Mouse (Mus musculus) erythroblast, adult 5-6 weeks (primary cell): ENCODE results near the gene Zglp1. TPM values are rescaled to one million over a fixed set of nuclear protein-coding genes. Genes with fewer than 3 reads are reported as not detected.

Source experiments
- ATAC-seq: replicated peaks from 2 replicates; pipeline ENCODE4 v1.8.0; 2016; ENCODE audit warnings: moderate number of reproducible peaks, mild to moderate bottlenecking, moderate TSS enrichment, inconsistent platforms; ENCODE audit not compliant: poor library complexity, low FRiP score, severe bottlenecking
- total RNA-seq, 2 experiments: library from RNA; stranded (forward) in 1 of 2; stranded (reverse) in 1 of 2; fragments of 150-400 nt in 1 of 2; fragments of 200-764, 138-1000 nt in 1 of 2; gene quantifications; 2 replicates each; pipeline versions ENCODE4 v1.2.3 to v1.2.4; 2015 to 2017; ENCODE audit warnings: low replicate concordance in 2 of 2

Zglp1 gene
- total RNA-seq, 2 experiments from 2014 or later: not detected

GRCm38 (mm10) chr9:21029291-21030054, 37.4 kb downstream of the Zglp1 start, which contains the start of gene Icam4:
Icam4 (plus strand) TSS chr9:21029373.
- ATAC-seq: peak; percentile 61

GRCm38 (mm10) chr9:21028560-21029110, 38.3 kb downstream of the Zglp1 start:
- 0 out of 2 replicates have a peak, but pooled peaks have one; percentile 4 for ATAC-seq

GRCm38 (mm10) chr9:21027774-21028290, 39.1 kb downstream of the Zglp1 start:
- ATAC-seq: no peak

GRCm38 (mm10) chr9:21026849-21027248, 40.0 kb downstream of the Zglp1 start:
- ATAC-seq: no peak

- no peak for ATAC-seq
These were observed 41.6 kb downstream of the Zglp1 start for GRCm38 (mm10) chr9:21025258-21025810.

GRCm38 (mm10) chr9:21022726-21023125, 44.2 kb downstream of the Zglp1 start:
- no peak for ATAC-seq

- no peak for ATAC-seq
These were observed 44.6 kb downstream of the Zglp1 start for GRCm38 (mm10) chr9:21022288-21022687.

- ATAC-seq: no peak
These were observed 45.5 kb downstream of the Zglp1 start for GRCm38 (mm10) chr9:21021363-21021762.

GRCm38 (mm10) chr9:21018600-21018999, 48.3 kb downstream of the Zglp1 start:
- ATAC-seq: no peak

- ATAC-seq: no peak
These were observed 49.7 kb downstream of the Zglp1 start for GRCm38 (mm10) chr9:21017177-21017575.

- ATAC-seq: no peak
These were observed 50.3 kb downstream of the Zglp1 start for GRCm38 (mm10) chr9:21016331-21017176.

GRCm38 (mm10) chr9:21015571-21016130, 51.2 kb downstream of the Zglp1 start, which contains the start of gene Icam1:
Icam1 (plus strand) TSS chr9:21015985.
- 0 out of 2 replicates have a peak, but pooled peaks have one; percentile 38 for ATAC-seq

- ATAC-seq: no peak
These were observed 52.0 kb downstream of the Zglp1 start for GRCm38 (mm10) chr9:21014691-21015570.

Other genes starting within 250 kb of the Zglp1 start
- gene Rdh8, start 248.6 kb downstream of the Zglp1 start, total RNA-seq (2015; ENCODE audit: low replicate concordance): not detected in 2 replicates
- gene Rdh8, start 248.6 kb downstream of the Zglp1 start, total RNA-seq (2017; ENCODE audit: low replicate concordance): not detected in 2 replicates
- 1.3 and 1.5 TPM in 2 replicates for gene A230050P20Rik, start 198.5 kb downstream of the Zglp1 start, total RNA-seq (2015; ENCODE audit: low replicate concordance)
- 1.4 and 4.9 TPM in 2 replicates for gene A230050P20Rik, start 198.5 kb downstream of the Zglp1 start, total RNA-seq (2017; ENCODE audit: low replicate concordance)
- not detected in 2 replicates for gene Angptl6, start 187.4 kb downstream of the Zglp1 start, total RNA-seq (2015; ENCODE audit: low replicate concordance)
- not detected in 2 replicates for gene Angptl6, start 187.4 kb downstream of the Zglp1 start, total RNA-seq (2017; ENCODE audit: low replicate concordance)
- gene Ppan, start 178.9 kb downstream of the Zglp1 start, total RNA-seq (2015; ENCODE audit: low replicate concordance): 2.3 and 9.8 TPM in 2 replicates
- gene Ppan, start 178.9 kb downstream of the Zglp1 start, total RNA-seq (2017; ENCODE audit: low replicate concordance): 13.0 and 15.4 TPM in 2 replicates
- 26.3 and 41.0 TPM in 2 replicates for gene Eif3g, start 168.5 kb downstream of the Zglp1 start, total RNA-seq (2015; ENCODE audit: low replicate concordance)
- 23.2 and 23.7 TPM in 2 replicates for gene Eif3g, start 168.5 kb downstream of the Zglp1 start, total RNA-seq (2017; ENCODE audit: low replicate concordance)
- 28.1 and 47.9 TPM in 2 replicates for gene Dnmt1, start 107.2 kb downstream of the Zglp1 start, total RNA-seq (2015; ENCODE audit: low replicate concordance)
- 69.1 and 92.4 TPM in 2 replicates for gene Dnmt1, start 107.2 kb downstream of the Zglp1 start, total RNA-seq (2017; ENCODE audit: low replicate concordance)
- 0.84 and 1.5 TPM in 2 replicates for gene S1pr2, start 90.3 kb downstream of the Zglp1 start, total RNA-seq (2015; ENCODE audit: low replicate concordance)
- gene S1pr2, start 90.3 kb downstream of the Zglp1 start, total RNA-seq (2017; ENCODE audit: low replicate concordance): 0.17 and 0.56 TPM in 2 replicates
- 7.9 and 19.0 TPM in 2 replicates for gene Mrpl4, start 64.4 kb downstream of the Zglp1 start, total RNA-seq (2015; ENCODE audit: low replicate concordance)
- 6.8 and 11.4 TPM in 2 replicates for gene Mrpl4, start 64.4 kb downstream of the Zglp1 start, total RNA-seq (2017; ENCODE audit: low replicate concordance)
- gene Icam1, start 51.1 kb downstream of the Zglp1 start, total RNA-seq (2015; ENCODE audit: low replicate concordance): 0.84 and 1.2 TPM in 2 replicates
- gene Icam1, start 51.1 kb downstream of the Zglp1 start, total RNA-seq (2017; ENCODE audit: low replicate concordance): 2.2 and 2.3 TPM in 2 replicates
- 39.2 and 40.8 TPM in 2 replicates for gene Icam4, start 37.7 kb downstream of the Zglp1 start, total RNA-seq (2015; ENCODE audit: low replicate concordance)
- gene Icam4, start 37.7 kb downstream of the Zglp1 start, total RNA-seq (2017; ENCODE audit: low replicate concordance): 20.6 and 35.8 TPM in 2 replicates
- 0.58 TPM in 1 of 2 replicates, not detected in the other for gene Icam5, start 35.0 kb downstream of the Zglp1 start, total RNA-seq (2015; ENCODE audit: low replicate concordance)
- gene Icam5, start 35.0 kb downstream of the Zglp1 start, total RNA-seq (2017; ENCODE audit: low replicate concordance): 4.7 and 5.4 TPM in 2 replicates
- 2.3 TPM in 1 of 2 replicates, not detected in the other for gene Gm49373, start 6.0 kb upstream of the Zglp1 start, total RNA-seq (2015; ENCODE audit: low replicate concordance)
- not detected in 2 replicates for gene Gm49373, start 6.0 kb upstream of the Zglp1 start, total RNA-seq (2017; ENCODE audit: low replicate concordance)
- 8.4 TPM in 1 of 2 replicates, not detected in the other for gene Fdx1l, start 6.5 kb upstream of the Zglp1 start, total RNA-seq (2015; ENCODE audit: low replicate concordance)
- gene Fdx1l, start 6.5 kb upstream of the Zglp1 start, total RNA-seq (2017; ENCODE audit: low replicate concordance): 1.4 and 13.7 TPM in 2 replicates
- 19.4 and 20.9 TPM in 2 replicates for gene Gm38431, start 24.9 kb upstream of the Zglp1 start, total RNA-seq (2015; ENCODE audit: low replicate concordance)
- gene Gm38431, start 24.9 kb upstream of the Zglp1 start, total RNA-seq (2017; ENCODE audit: low replicate concordance): 1.8 and 3.6 TPM in 2 replicates
- 4.0 and 11.7 TPM in 2 replicates for gene Raver1, start 24.9 kb upstream of the Zglp1 start, total RNA-seq (2015; ENCODE audit: low replicate concordance)
- gene Raver1, start 24.9 kb upstream of the Zglp1 start, total RNA-seq (2017; ENCODE audit: low replicate concordance): 3.8 and 7.8 TPM in 2 replicates
- gene Tyk2, start 64.2 kb upstream of the Zglp1 start, total RNA-seq (2015; ENCODE audit: low replicate concordance): 2.7 and 4.2 TPM in 2 replicates
- 3.3 and 5.3 TPM in 2 replicates for gene Tyk2, start 64.2 kb upstream of the Zglp1 start, total RNA-seq (2017; ENCODE audit: low replicate concordance)
- 21.9 and 29.8 TPM in 2 replicates for gene Cdc37, start 82.9 kb upstream of the Zglp1 start, total RNA-seq (2015; ENCODE audit: low replicate concordance)
- 35.5 and 75.3 TPM in 2 replicates for gene Cdc37, start 82.9 kb upstream of the Zglp1 start, total RNA-seq (2017; ENCODE audit: low replicate concordance)
- 2.5 and 2.7 TPM in 2 replicates for gene Pde4a, start 98.6 kb upstream of the Zglp1 start, total RNA-seq (2015; ENCODE audit: low replicate concordance)
- gene Pde4a, start 98.6 kb upstream of the Zglp1 start, total RNA-seq (2017; ENCODE audit: low replicate concordance): 0.77 and 1.1 TPM in 2 replicates
- 4.6 and 6.9 TPM in 2 replicates for gene Keap1, start 172.3 kb upstream of the Zglp1 start, total RNA-seq (2015; ENCODE audit: low replicate concordance)
- gene Keap1, start 172.3 kb upstream of the Zglp1 start, total RNA-seq (2017; ENCODE audit: low replicate concordance): 6.8 and 8.9 TPM in 2 replicates
- 1.7 TPM in 1 of 2 replicates, not detected in the other for gene S1pr5, start 181.3 kb upstream of the Zglp1 start, total RNA-seq (2015; ENCODE audit: low replicate concordance)
- gene S1pr5, start 181.3 kb upstream of the Zglp1 start, total RNA-seq (2017; ENCODE audit: low replicate concordance): 1.1 and 3.2 TPM in 2 replicates
- 11.9 TPM in 2 replicates for gene Atg4d, start 198.2 kb upstream of the Zglp1 start, total RNA-seq (2015; ENCODE audit: low replicate concordance)
- 31.9 and 59.8 TPM in 2 replicates for gene Atg4d, start 198.2 kb upstream of the Zglp1 start, total RNA-seq (2017; ENCODE audit: low replicate concordance)
- gene Kri1, start 220.9 kb upstream of the Zglp1 start, total RNA-seq (2015; ENCODE audit: low replicate concordance): 14.0 and 26.7 TPM in 2 replicates
- gene Kri1, start 220.9 kb upstream of the Zglp1 start, total RNA-seq (2017; ENCODE audit: low replicate concordance): 16.7 and 22.3 TPM in 2 replicates
- gene Cdkn2d, start 224.3 kb upstream of the Zglp1 start, total RNA-seq (2015; ENCODE audit: low replicate concordance): 29.4 and 40.1 TPM in 2 replicates
- gene Cdkn2d, start 224.3 kb upstream of the Zglp1 start, total RNA-seq (2017; ENCODE audit: low replicate concordance): 15.9 and 25.5 TPM in 2 replicates
- 0.58 TPM in 1 of 2 replicates, not detected in the other for gene Ap1m2, start 245.2 kb upstream of the Zglp1 start, total RNA-seq (2015; ENCODE audit: low replicate concordance)
- not detected in 2 replicates for gene Ap1m2, start 245.2 kb upstream of the Zglp1 start, total RNA-seq (2017; ENCODE audit: low replicate concordance)